Mouse (Mus musculus) layer of hippocampus, adult 9-10 months (tissue): ENCODE measurements around the gene Fgf10.

Experiments
- DNase-seq: peaks from one replicate; pipeline ENCODE4 v3.0.0; 2022; ENCODE audit warnings: low spot score

The Fgf10 gene

GRCm38 (mm10) chr13:118835078-118835477 is 165.5 kb downstream of the Fgf10 start:
- no peak for DNase-seq
